Mouse (Mus musculus): ENCODE measurements around the gene Diras2. TPM values are rescaled to one million over a fixed set of nuclear protein-coding genes. Genes with fewer than 3 reads are reported as not detected.
A peak's percentile ranks its signal among the peaks of the same experiment; 100 is the strongest.

Gene Diras2
- polyA plus RNA-seq, 1 experiment = 0.30 TPM

DNA sequence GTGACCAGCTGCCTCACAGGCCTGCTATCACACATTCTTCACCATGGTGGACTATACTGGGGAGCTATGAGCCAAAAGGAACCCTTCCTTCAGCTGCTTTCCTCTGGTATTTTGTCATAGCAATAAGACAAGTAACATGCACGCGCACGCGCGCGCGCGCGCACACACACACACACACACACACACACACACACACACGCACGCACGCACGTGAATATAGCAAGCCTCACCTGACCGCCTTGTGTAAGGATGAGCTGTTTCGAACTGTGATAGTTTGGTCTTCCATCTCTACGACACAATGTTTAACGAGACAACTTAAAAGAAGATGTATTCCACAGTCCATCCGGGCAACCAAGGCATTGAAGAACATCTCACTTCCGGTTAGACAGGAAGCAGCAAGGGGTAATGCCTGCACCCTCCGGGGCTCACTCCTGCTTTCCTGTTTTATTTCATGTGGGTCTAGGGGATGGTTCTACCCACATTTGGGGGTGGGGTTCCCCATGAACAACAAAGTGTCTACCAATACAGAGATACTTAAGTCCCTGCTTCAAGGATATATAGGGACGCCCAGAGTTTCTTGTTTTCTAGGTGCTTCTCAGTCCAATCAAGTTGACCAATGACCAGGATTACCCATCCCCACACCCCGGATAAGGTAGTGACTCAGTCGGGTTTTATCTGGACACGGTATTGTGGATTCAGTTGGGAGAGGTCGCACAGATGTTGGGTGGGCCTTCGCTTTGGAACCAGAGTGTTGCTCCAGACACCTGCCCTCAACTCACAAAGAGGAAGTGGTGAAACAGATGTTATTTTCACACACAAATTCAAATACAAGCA, 6.9 kb upstream of the Diras2 start:
- no peak for TF ChIP-seq POLR2A (IDR thresholded peaks at IDR 0.05; ENCODE audit: insufficient read length, low read depth)
- no peak for TF ChIP-seq MYOG (IDR thresholded peaks at IDR 0.05; ENCODE audit: control insufficient read depth in 1 of 3, insufficient read depth in 1 of 3, insufficient read length in 2 of 3, low read depth in 2 of 3)
- no peak for TF ChIP-seq TCF12 (IDR thresholded peaks at IDR 0.05; ENCODE audit: insufficient read depth, poor library complexity, severe bottlenecking)
- TF ChIP-seq CEBPB (IDR thresholded peaks at IDR 0.05; ENCODE audit: insufficient read depth, poor library complexity, severe bottlenecking) = no peak
- no peak for TF ChIP-seq USF1 (IDR thresholded peaks at IDR 0.05; ENCODE audit: low read depth)
- no peak overlapping the region for H3K4me2 ChIP-seq (ENCODE audit: low read depth)
- H3K36me3 ChIP-seq (ENCODE audit: control insufficient read depth, insufficient read depth) = no peaks in the 10 kb centered on the region
- no peak overlapping the region for H3ac ChIP-seq (ENCODE audit: control insufficient read depth, insufficient read length)
- H3K79me2 ChIP-seq (ENCODE audit: control insufficient read depth, insufficient read depth) = no peaks in the 10 kb centered on the region
- no peaks in the 10 kb centered on the region for H3K27me3 ChIP-seq (ENCODE audit: control insufficient read depth, insufficient read depth, insufficient read length)
- H3K4me3 ChIP-seq = no peak overlapping the region

DNA sequence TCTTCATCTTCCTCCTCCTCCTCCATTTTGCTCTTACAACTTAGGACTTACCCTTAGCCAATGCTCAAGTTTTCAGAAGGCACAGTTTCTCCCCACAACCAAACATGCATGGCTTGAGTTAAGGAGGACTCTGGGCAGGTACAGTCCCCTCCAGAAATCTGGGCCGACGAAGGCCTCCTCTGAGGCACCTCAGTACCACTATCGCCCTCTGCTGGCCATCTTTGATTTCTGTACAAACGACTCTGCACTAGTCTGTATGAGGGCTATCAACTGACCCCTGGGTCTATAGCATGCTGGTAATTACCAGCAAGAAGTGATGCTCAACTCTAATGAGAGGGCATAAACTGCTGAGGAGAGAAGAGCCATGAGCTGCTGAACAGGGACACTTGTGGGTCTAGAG, 4.5 kb upstream of the Diras2 start:
- no peak overlapping the region for H3ac ChIP-seq (ENCODE audit: control insufficient read depth, insufficient read length)
- H3K27me3 ChIP-seq (ENCODE audit: control insufficient read depth, insufficient read depth, insufficient read length) = no peaks in the 10 kb centered on the region
- H3K4me2 ChIP-seq (ENCODE audit: low read depth) = no peak overlapping the region
- H3K4me3 ChIP-seq = no peak overlapping the region
- no peaks in the 10 kb centered on the region for H3K36me3 ChIP-seq (ENCODE audit: control insufficient read depth, insufficient read depth)
- TF ChIP-seq SRF (IDR thresholded peaks at IDR 0.05; ENCODE audit: control insufficient read depth, insufficient read length, low read depth) (no peak), CEBPB (IDR thresholded peaks at IDR 0.05; ENCODE audit: insufficient read depth, poor library complexity, severe bottlenecking) (no peak), MYOD1 (IDR thresholded peaks at IDR 0.05; ENCODE audit: control insufficient read depth in 1 of 3, insufficient read length in 2 of 3, low read depth in 2 of 3) (no peak), POLR2A (IDR thresholded peaks at IDR 0.05; ENCODE audit: insufficient read length, low read depth) (no peak), MAX (IDR thresholded peaks at IDR 0.05; ENCODE audit: low read depth) (no peak)
- no peaks in the 10 kb centered on the region for H3K79me2 ChIP-seq (ENCODE audit: control insufficient read depth, insufficient read depth)

DNA sequence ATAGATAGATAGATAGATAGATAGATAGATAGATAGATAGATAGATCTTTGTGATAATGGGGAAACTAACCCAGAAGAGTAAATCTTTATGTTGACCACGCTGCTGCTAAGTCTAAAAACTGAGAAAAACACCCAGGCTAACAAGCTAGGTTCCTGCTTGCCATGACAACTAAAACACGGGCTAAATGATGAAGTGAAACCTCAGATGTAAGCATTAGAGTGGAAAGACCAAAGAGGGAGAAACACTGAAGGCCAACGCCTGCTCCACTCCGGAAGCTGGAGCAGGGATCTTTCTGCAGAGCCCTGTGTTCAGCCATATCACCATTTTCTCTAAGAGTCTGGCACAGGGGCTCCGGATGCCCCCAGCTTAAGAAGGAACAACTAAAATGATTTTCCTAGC, 2.6 kb upstream of the Diras2 start:
- no peak overlapping the region for H3K4me3 ChIP-seq
- TF ChIP-seq USF1 (IDR thresholded peaks at IDR 0.05; ENCODE audit: low read depth) = no peak
- TF ChIP-seq MAX (IDR thresholded peaks at IDR 0.05; ENCODE audit: low read depth) = no peak
- TF ChIP-seq CEBPB (IDR thresholded peaks at IDR 0.05; ENCODE audit: insufficient read depth, poor library complexity, severe bottlenecking) = no peak
- TF ChIP-seq POLR2AphosphoS2 (IDR thresholded peaks at IDR 0.05; ENCODE audit: insufficient read length, low read depth) = no peak
- no peak for TF ChIP-seq MYOG (IDR thresholded peaks at IDR 0.05; ENCODE audit: control insufficient read depth in 1 of 3, insufficient read depth in 1 of 3, insufficient read length in 2 of 3, low read depth in 2 of 3)
- no peak for TF ChIP-seq MYOD1 (IDR thresholded peaks at IDR 0.05; ENCODE audit: control insufficient read depth in 1 of 3, insufficient read length in 2 of 3, low read depth in 2 of 3)
- no peak for TF ChIP-seq REST (IDR thresholded peaks at IDR 0.05; ENCODE audit: insufficient read depth, insufficient read length)
- TF ChIP-seq E2F4 (IDR thresholded peaks at IDR 0.05; ENCODE audit: insufficient read depth) = no peak
- TF ChIP-seq TCF12 (IDR thresholded peaks at IDR 0.05; ENCODE audit: insufficient read depth, poor library complexity, severe bottlenecking) = no peak
- TF ChIP-seq TCF3 (IDR thresholded peaks at IDR 0.05; ENCODE audit: insufficient read length, low read depth) = no peak
- no peak for TF ChIP-seq POLR2A (IDR thresholded peaks at IDR 0.05; ENCODE audit: insufficient read length, low read depth)
- TF ChIP-seq SRF (IDR thresholded peaks at IDR 0.05; ENCODE audit: control insufficient read depth, insufficient read length, low read depth) = no peak
- no peaks in the 10 kb centered on the region for H3K36me3 ChIP-seq (ENCODE audit: control insufficient read depth, insufficient read depth)
- no peak overlapping the region for H3K4me2 ChIP-seq (ENCODE audit: low read depth)
- H3K27me3 ChIP-seq (ENCODE audit: control insufficient read depth, insufficient read depth, insufficient read length) = no peaks in the 10 kb centered on the region
- H3K79me2 ChIP-seq (ENCODE audit: control insufficient read depth, insufficient read depth) = no peaks in the 10 kb centered on the region
- H3ac ChIP-seq (ENCODE audit: control insufficient read depth, insufficient read length) = no peak overlapping the region

DNA sequence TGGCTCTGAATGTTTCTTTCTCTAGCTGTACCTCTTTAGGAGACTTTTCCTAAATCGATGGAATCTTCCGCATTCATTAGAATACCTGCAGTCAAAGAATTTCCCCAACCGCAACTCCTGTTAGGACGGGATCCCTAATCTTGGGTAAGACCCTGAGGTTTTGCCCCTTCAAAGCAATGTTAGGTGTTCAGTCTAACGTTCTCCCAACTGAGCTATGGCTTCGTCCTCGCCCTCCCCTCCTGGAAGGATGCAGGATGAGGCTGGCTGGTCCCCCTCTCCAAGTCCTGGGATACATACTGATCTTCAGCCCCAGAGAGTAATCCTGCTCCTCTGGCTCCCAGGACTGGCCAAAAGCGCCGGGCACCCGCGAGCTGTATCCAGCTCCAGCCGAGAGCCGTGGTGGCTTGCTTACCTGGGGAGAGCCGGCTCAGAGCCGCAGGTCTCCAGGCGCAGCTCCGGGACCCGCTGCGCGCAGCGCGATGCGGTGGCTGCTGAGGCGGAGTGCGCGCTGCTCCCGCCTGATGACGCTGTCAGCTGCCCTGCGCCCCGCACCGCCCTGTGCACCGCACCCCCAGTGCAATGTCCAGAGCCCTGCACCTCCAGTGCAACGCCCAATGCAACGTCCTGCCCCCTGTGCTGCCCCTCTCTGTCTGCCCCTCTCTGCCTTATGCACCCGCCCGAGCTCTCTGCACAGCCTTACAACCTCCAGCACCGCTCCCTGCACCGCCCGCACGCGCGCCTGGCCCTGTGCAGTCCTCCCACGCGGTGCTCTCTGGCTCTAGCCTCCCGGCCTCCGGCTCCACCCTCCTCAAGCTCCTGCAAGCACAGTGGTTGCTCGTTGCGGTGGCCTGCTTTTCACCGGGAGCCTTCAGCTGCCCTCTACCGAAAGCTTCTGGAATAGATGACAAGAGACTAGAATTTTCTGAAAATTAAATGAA, 802 bp downstream of the Diras2 start:
- no peak for TF ChIP-seq TCF3 (IDR thresholded peaks at IDR 0.05; ENCODE audit: insufficient read length, low read depth)
- no peak for TF ChIP-seq POLR2AphosphoS2 (IDR thresholded peaks at IDR 0.05; ENCODE audit: insufficient read length, low read depth)
- no peak for TF ChIP-seq POLR2A (IDR thresholded peaks at IDR 0.05; ENCODE audit: insufficient read length, low read depth)
- TF ChIP-seq E2F4 (IDR thresholded peaks at IDR 0.05; ENCODE audit: insufficient read depth) = no peak
- peak in 1 of 3 experiments; percentile 9 for TF ChIP-seq MYOD1 (IDR thresholded peaks at IDR 0.05; ENCODE audit: control insufficient read depth in 1 of 3, insufficient read length in 2 of 3, low read depth in 2 of 3)
- peak in 1 of 3 experiments; percentile 61 for TF ChIP-seq MYOG (IDR thresholded peaks at IDR 0.05; ENCODE audit: control insufficient read depth in 1 of 3, insufficient read depth in 1 of 3, insufficient read length in 2 of 3, low read depth in 2 of 3)
- TF ChIP-seq TCF12 (IDR thresholded peaks at IDR 0.05; ENCODE audit: insufficient read depth, poor library complexity, severe bottlenecking) = no peak
- TF ChIP-seq REST (IDR thresholded peaks at IDR 0.05; ENCODE audit: insufficient read depth, insufficient read length) = no peak
- no peak for TF ChIP-seq USF1 (IDR thresholded peaks at IDR 0.05; ENCODE audit: low read depth)
- Histone ChIP-seq H3K4me2 (ENCODE audit: low read depth) (peak overlapping the region; percentile 60), H3K79me2 (ENCODE audit: control insufficient read depth, insufficient read depth) (no peaks in the 10 kb centered on the region), H3K4me3 (no peak overlapping the region), H3ac (ENCODE audit: control insufficient read depth, insufficient read length) (no peak overlapping the region), H3K27me3 (ENCODE audit: control insufficient read depth, insufficient read depth, insufficient read length) (no peaks in the 10 kb centered on the region), H3K36me3 (ENCODE audit: control insufficient read depth, insufficient read depth) (no peaks in the 10 kb centered on the region)

All from myocyte (in vitro differentiated cells).